Mouse (Mus musculus) forebrain, postnatal 0 days (tissue): ENCODE measurements around the gene Pianp. TPM values are rescaled to one million over a fixed set of nuclear protein-coding genes. Genes with fewer than 3 reads are reported as not detected.
A peak's percentile ranks its signal among the peaks of the same experiment; 100 is the strongest.

Experiments used
- ATAC-seq: fragments of 200-750 bp; cut with Nextera tagmentation; 2 replicates; pipeline ENCODE4 v1.8.0; 2017; ENCODE audit warnings: mild to moderate bottlenecking, moderate library complexity
- DNase-seq: peaks from one replicate; pipeline ENCODE4 v3.0.0-alpha.2; 2015
- H3K27ac ChIP-seq: fragments of 300-500 bp; sonication (generic); 2 replicates; pipeline ENCODE4 v1.5.1; 2014; ENCODE audit warnings: low read depth, mild to moderate bottlenecking, antibody characterized with exemption, low read length, moderate library complexity, mixed read lengths
- H3K27me3 ChIP-seq: fragments of 300-500 bp; sonication (generic); 2 replicates; pipeline ENCODE4 v1.6.1; 2014; ENCODE audit warnings: mild to moderate bottlenecking, low read length, mixed read lengths; ENCODE audit not compliant: insufficient read depth
- H3K36me3 ChIP-seq: fragments of 300-500 bp; sonication (generic); 2 replicates; pipeline ENCODE4 v1.6.1; 2014; ENCODE audit warnings: mild to moderate bottlenecking, moderate library complexity; ENCODE audit not compliant: insufficient read depth
- H3K4me1 ChIP-seq: fragments of 300-500 bp; sonication (generic); 2 replicates; pipeline ENCODE4 v1.6.1; 2014; ENCODE audit warnings: antibody characterized with exemption; ENCODE audit not compliant: insufficient read depth
- H3K4me2 ChIP-seq: fragments of 300-500 bp; sonication (generic); 2 replicates; pipeline ENCODE4 v1.6.1; 2014; ENCODE audit warnings: low read depth, mild to moderate bottlenecking, moderate library complexity
- H3K4me3 ChIP-seq: fragments of 300-500 bp; sonication (generic); 2 replicates; pipeline ENCODE4 v1.5.1; 2014; ENCODE audit warnings: low read depth, low read length, mixed read lengths
- H3K9ac ChIP-seq: fragments of 300-500 bp; sonication (generic); 2 replicates; pipeline ENCODE4 v1.6.1; 2014; ENCODE audit warnings: mild to moderate bottlenecking
- H3K9me3 ChIP-seq: fragments of 300-500 bp; sonication (generic); 2 replicates; pipeline ENCODE4 v1.6.1; 2016; ENCODE audit warnings: low read length
- CTCF ChIP-seq: sonication (generic); IDR thresholded peaks from 2 replicates; pipeline ENCODE4 v1.5.1; 2016; ENCODE audit warnings: antibody characterized with exemption, control low read depth, low read depth
- WGBS: fragments of 180-500 bp; shearing (Covaris S2); extraction: QIAGEN DNeasy Blood & Tissue Kit; methylation state at CpG from one replicate; pipeline ENCODE4 v1.1.7; 2014; 5-methylcytosine and 5-hydroxymethylcytosine counted together
- polyA plus RNA-seq: library from polyadenylated mRNA; unstranded; fragments of >200 nt; fragmentation: Nextera tagmentation; extraction: Ambion mirVana; gene quantifications from 2 replicates; pipeline ENCODE4 v1.2.1, GENCODE M21; 2015
- total RNA-seq: library from RNA; depleted of rRNA; stranded (reverse); fragments of >200 nt; gene quantifications from 2 replicates; pipeline ENCODE4 v1.2.3, GENCODE M21; 2014; rRNA removed

Gene Pianp
- total RNA-seq (12.2 and 18.3 TPM in 2 replicates), polyA plus RNA-seq (53.8 and 68.9 TPM in 2 replicates)

GRCm38 (mm10) chr6:124996551-124997501, at the start of gene Pianp:
Gene Pianp, plus strand, starts transcription at chr6:124996694.
- Histone ChIP-seq H3K9me3 (no peaks in the 10 kb centered on the region), H3K36me3 (peaks cover 14% of the 10 kb centered on the region), H3K4me3 (peak within 1 kb of the TSS; percentile 66), H3K9ac (peak within 1 kb of the TSS; percentile 93), H3K27ac (peak within 1 kb of the TSS; percentile 90), H3K27me3 (no peaks in the 10 kb centered on the region), H3K4me2 (peak within 1 kb of the TSS; percentile 79), H3K4me1 (peaks cover 9% of the 10 kb centered on the region)
- TF ChIP-seq CTCF = no peak
- DNase-seq = peak; percentile 87
- 2% methylated on average over 70 of the region's 78 CpGs for WGBS
- ATAC-seq = peak; percentile 85

GRCm38 (mm10) chr6:124953991-124954715, 42.3 kb upstream of the Pianp start:
- H3K36me3 ChIP-seq = peaks cover 4% of the 10 kb centered on the region
- H3K4me3 ChIP-seq = no peak overlapping the region
- 79% methylated on average over 2 of the region's 2 CpGs for WGBS
- TF ChIP-seq CTCF = no peak
- no peaks in the 10 kb centered on the region for H3K27me3 ChIP-seq
- H3K27ac ChIP-seq = no peak overlapping the region
- ATAC-seq = no peak
- H3K9ac ChIP-seq = no peak overlapping the region
- H3K4me2 ChIP-seq = no peak overlapping the region
- no peaks in the 10 kb centered on the region for H3K4me1 ChIP-seq
- no peaks in the 10 kb centered on the region for H3K9me3 ChIP-seq
- DNase-seq = no peak

- Histone ChIP-seq H3K4me1 (no peaks in the 10 kb centered on the region), H3K9me3 (no peaks in the 10 kb centered on the region), H3K27ac (no peak overlapping the region), H3K36me3 (peaks cover 13% of the 10 kb centered on the region), H3K4me3 (no peak overlapping the region), H3K9ac (no peak overlapping the region), H3K27me3 (no peaks in the 10 kb centered on the region), H3K4me2 (no peak overlapping the region)
- ATAC-seq (no peak), DNase-seq (no peak)
- no peak for TF ChIP-seq CTCF
- 92% methylated on average over 4 of the region's 4 CpGs for WGBS
These were observed 41.3 kb upstream of the Pianp start for GRCm38 (mm10) chr6:124955212-124955611.

- no peaks in the 10 kb centered on the region for H3K27me3 ChIP-seq
- no peak for TF ChIP-seq CTCF
- ATAC-seq (no peak), DNase-seq (no peak)
- peaks cover 36% of the 10 kb centered on the region for H3K36me3 ChIP-seq
- WGBS = 81% methylated on average over 3 of the region's 3 CpGs
- no peak overlapping the region for H3K4me2 ChIP-seq
- H3K4me3 ChIP-seq = no peak overlapping the region
- no peak overlapping the region for H3K27ac ChIP-seq
- H3K4me1 ChIP-seq = no peaks in the 10 kb centered on the region
- H3K9ac ChIP-seq = no peak overlapping the region
- H3K9me3 ChIP-seq = no peaks in the 10 kb centered on the region
These were observed 38.4 kb upstream of the Pianp start for GRCm38 (mm10) chr6:124958127-124958526.

- no peak for TF ChIP-seq CTCF
- peaks cover 36% of the 10 kb centered on the region for H3K36me3 ChIP-seq
- WGBS = 87% methylated on average over 13 of the region's 13 CpGs
These were observed 36.5 kb upstream of the Pianp start for GRCm38 (mm10) chr6:124959960-124960359.

GRCm38 (mm10) chr6:124961021-124961420, 35.5 kb upstream of the Pianp start:
- ATAC-seq = no peak

More at GRCm38 (mm10) chr6:124959960-124960359, 36.5 kb upstream of the Pianp start:
- DNase-seq (no peak), ATAC-seq (no peak)
- Histone ChIP-seq H3K27me3 (no peaks in the 10 kb centered on the region), H3K27ac (no peak overlapping the region), H3K4me1 (peaks cover 7% of the 10 kb centered on the region), H3K9me3 (no peaks in the 10 kb centered on the region), H3K9ac (no peak overlapping the region), H3K4me3 (no peak overlapping the region), H3K4me2 (no peak overlapping the region)

More at GRCm38 (mm10) chr6:124961021-124961420, 35.5 kb upstream of the Pianp start:
- TF ChIP-seq CTCF = no peak
- Histone ChIP-seq H3K36me3 (peaks cover 36% of the 10 kb centered on the region), H3K4me3 (no peak overlapping the region), H3K4me1 (peaks cover 9% of the 10 kb centered on the region), H3K4me2 (no peak overlapping the region), H3K9ac (no peak overlapping the region), H3K27ac (no peak overlapping the region), H3K27me3 (no peaks in the 10 kb centered on the region), H3K9me3 (no peaks in the 10 kb centered on the region)
- no peak for DNase-seq
- 97% methylated on average over 12 of the region's 12 CpGs for WGBS
